Mouse (Mus musculus): ENCODE results near the gene Olfr358. TPM values are rescaled to one million over a fixed set of nuclear protein-coding genes. Genes with fewer than 3 reads are reported as not detected.

Gene Olfr358
- not detected in 2 replicates for polyA plus RNA-seq (2015; fragmentation: Nextera tagmentation; extraction: Ambion mirVana)

GRCm38 (mm10) chr2:37009235-37009634 lies at the start of gene Olfr358:
Gene Olfr358 (minus strand): TSS chr2:37009335.
- no peak for ATAC-seq
- Histone ChIP-seq H3K36me3 (replicated peaks; ENCODE audit: insufficient read depth, low read length) (no peaks in the 10 kb centered on the region), H3K27me3 (ENCODE audit: insufficient read depth, low read length) (no peaks in the 10 kb centered on the region), H3K9ac (replicated peaks) (no peak within 1 kb of the TSS), H3K27ac (ENCODE audit: low read depth) (no peak within 1 kb of the TSS), H3K4me3 (ENCODE audit: low read depth, low read length) (no peak within 1 kb of the TSS), H3K9me3 (ENCODE audit: low read length) (no peaks in the 10 kb centered on the region), H3K4me2 (ENCODE audit: low read depth, low read length) (no peak within 1 kb of the TSS), H3K4me1 (ENCODE audit: insufficient read depth) (no peaks in the 10 kb centered on the region)
- TF ChIP-seq CTCF (IDR thresholded peaks at IDR 0.05; ENCODE audit: low read depth): no peak
- no peak for TF ChIP-seq EP300 (IDR thresholded peaks at IDR 0.05; ENCODE audit: low read depth)
- DNase-seq: no peak

GRCm38 (mm10) chr2:36997030-36997429 lies 12.1 kb downstream of the Olfr358 start:
- Histone ChIP-seq H3K9me3 (ENCODE audit: low read length) (no peaks in the 10 kb centered on the region), H3K27ac (ENCODE audit: low read depth) (no peak overlapping the region), H3K9ac (replicated peaks) (no peak overlapping the region), H3K27me3 (ENCODE audit: insufficient read depth, low read length) (no peaks in the 10 kb centered on the region), H3K4me2 (ENCODE audit: low read depth, low read length) (no peak overlapping the region), H3K4me3 (ENCODE audit: low read depth, low read length) (no peak overlapping the region), H3K36me3 (replicated peaks; ENCODE audit: insufficient read depth, low read length) (no peaks in the 10 kb centered on the region), H3K4me1 (ENCODE audit: insufficient read depth) (no peaks in the 10 kb centered on the region)
- DNase-seq: no peak
- no peak for ATAC-seq
- whole genome bisulfite sequencing (ENCODE audit: insufficient replicate concordance): 72% methylated on average over 1 of the region's 1 CpGs
- TF ChIP-seq CTCF (IDR thresholded peaks at IDR 0.05; ENCODE audit: low read depth): no peak
- TF ChIP-seq EP300 (IDR thresholded peaks at IDR 0.05; ENCODE audit: low read depth): no peak

GRCm38 (mm10) chr2:36993527-36993926 lies 15.6 kb downstream of the Olfr358 start, which contains the start of gene Olfr357:
Gene Olfr357 (plus strand): TSS chr2:36993827.
- Histone ChIP-seq H3K27me3 (ENCODE audit: insufficient read depth, low read length) (no peaks in the 10 kb centered on the region), H3K4me1 (ENCODE audit: insufficient read depth) (no peaks in the 10 kb centered on the region), H3K9me3 (ENCODE audit: low read length) (no peaks in the 10 kb centered on the region), H3K36me3 (replicated peaks; ENCODE audit: insufficient read depth, low read length) (no peaks in the 10 kb centered on the region), H3K4me3 (ENCODE audit: low read depth, low read length) (no peak within 1 kb of the TSS), H3K27ac (ENCODE audit: low read depth) (no peak within 1 kb of the TSS), H3K4me2 (ENCODE audit: low read depth, low read length) (no peak within 1 kb of the TSS), H3K9ac (replicated peaks) (no peak within 1 kb of the TSS)
- TF ChIP-seq CTCF (IDR thresholded peaks at IDR 0.05; ENCODE audit: low read depth): no peak
- TF ChIP-seq EP300 (IDR thresholded peaks at IDR 0.05; ENCODE audit: low read depth): no peak
- WGBS (ENCODE audit: insufficient replicate concordance): 53% methylated on average over 1 of the region's 1 CpGs
- no peak for DNase-seq
- no peak for ATAC-seq

Other genes starting within 250 kb of the Olfr358 start
- not detected in 2 replicates for gene Olfr348, start 225.1 kb downstream of the Olfr358 start, polyA plus RNA-seq (2015; fragmentation: Nextera tagmentation; extraction: Ambion mirVana)
- not detected in 2 replicates for gene Olfr50, start 218.8 kb downstream of the Olfr358 start, polyA plus RNA-seq (2015; fragmentation: Nextera tagmentation; extraction: Ambion mirVana)
- not detected in 2 replicates for gene Olfr3, start 192.3 kb downstream of the Olfr358 start, polyA plus RNA-seq (2015; fragmentation: Nextera tagmentation; extraction: Ambion mirVana)
- not detected in 2 replicates for gene Olfr350, start 163.0 kb downstream of the Olfr358 start, polyA plus RNA-seq (2015; fragmentation: Nextera tagmentation; extraction: Ambion mirVana)
- not detected in 2 replicates for gene Olfr351, start 146.7 kb downstream of the Olfr358 start, polyA plus RNA-seq (2015; fragmentation: Nextera tagmentation; extraction: Ambion mirVana)
- gene Olfr352, start 140.9 kb downstream of the Olfr358 start, polyA plus RNA-seq (2015; fragmentation: Nextera tagmentation; extraction: Ambion mirVana): not detected in 2 replicates
- gene Olfr353, start 116.4 kb downstream of the Olfr358 start, polyA plus RNA-seq (2015; fragmentation: Nextera tagmentation; extraction: Ambion mirVana): not detected in 2 replicates
- not detected in 2 replicates for gene Olfr354, start 103.7 kb downstream of the Olfr358 start, polyA plus RNA-seq (2015; fragmentation: Nextera tagmentation; extraction: Ambion mirVana)
- gene Olfr355, start 80.4 kb downstream of the Olfr358 start, polyA plus RNA-seq (2015; fragmentation: Nextera tagmentation; extraction: Ambion mirVana): not detected in 2 replicates
- not detected in 2 replicates for gene Olfr356, start 72.2 kb downstream of the Olfr358 start, polyA plus RNA-seq (2015; fragmentation: Nextera tagmentation; extraction: Ambion mirVana)
- not detected in 2 replicates for gene Olfr357, start 15.5 kb downstream of the Olfr358 start, polyA plus RNA-seq (2015; fragmentation: Nextera tagmentation; extraction: Ambion mirVana)
- not detected in 2 replicates for gene Olfr360, start 56.4 kb upstream of the Olfr358 start, polyA plus RNA-seq (2015; fragmentation: Nextera tagmentation; extraction: Ambion mirVana)
- gene Olfr361, start 80.0 kb upstream of the Olfr358 start, polyA plus RNA-seq (2015; fragmentation: Nextera tagmentation; extraction: Ambion mirVana): not detected in 2 replicates
- not detected in 2 replicates for gene Olfr362, start 108.6 kb upstream of the Olfr358 start, polyA plus RNA-seq (2015; fragmentation: Nextera tagmentation; extraction: Ambion mirVana)
- gene Olfr364-ps1, start 130.0 kb upstream of the Olfr358 start, polyA plus RNA-seq (2015; fragmentation: Nextera tagmentation; extraction: Ambion mirVana): not detected in 2 replicates
- not detected in 2 replicates for gene Olfr365, start 178.9 kb upstream of the Olfr358 start, polyA plus RNA-seq (2015; fragmentation: Nextera tagmentation; extraction: Ambion mirVana)
- gene Olfr366, start 202.2 kb upstream of the Olfr358 start, polyA plus RNA-seq (2015; fragmentation: Nextera tagmentation; extraction: Ambion mirVana): not detected in 2 replicates

Measured in liver, postnatal 0 days (tissue).